Mouse (Mus musculus) cortical plate, adult 2 months (tissue): Measurements from ENCODE around the gene Laptm4a.

ENCODE experiments used
- CTCF ChIP-seq: fragments of 200-500 bp; IDR thresholded peaks from 2 replicates; pipeline ENCODE4 v1.5.1; 2011; ENCODE audit warnings: mild to moderate bottlenecking, control low read depth, low read length; ENCODE audit not compliant: insufficient read depth; ENCODE audit errors: extremely low read depth
- POLR2A ChIP-seq: fragments of 200-500 bp; IDR thresholded peaks from 2 replicates; pipeline ENCODE4 v1.6.1; 2011; ENCODE audit warnings: mild to moderate bottlenecking, low read length, control low read depth; ENCODE audit not compliant: insufficient read depth; ENCODE audit errors: extremely low read depth

- TF ChIP-seq POLR2A: no peak
- TF ChIP-seq CTCF: no peak
Measured at GRCm38 (mm10) chr12:8877413-8877812, 44.1 kb upstream of the Laptm4a start.
